Mouse (Mus musculus) urinary bladder, postnatal 14 days (tissue): ENCODE results near the gene 4930568D16Rik.
A peak's percentile ranks its signal among the peaks of the same experiment; 100 is the strongest.

Experiments used
- DNase-seq: peaks from one replicate; pipeline ENCODE4 v3.0.0; 2021; ENCODE audit warnings: low spot score

4930568D16Rik gene

GRCm38 (mm10) chr2:35367629-35368028, at the start of gene 4930568D16Rik:
Gene 4930568D16Rik (minus strand): TSS chr2:35367729.
- no peak for DNase-seq

GRCm38 (mm10) chr2:35417231-35417630, 49.7 kb upstream of the 4930568D16Rik start:
- no peak for DNase-seq

DNA sequence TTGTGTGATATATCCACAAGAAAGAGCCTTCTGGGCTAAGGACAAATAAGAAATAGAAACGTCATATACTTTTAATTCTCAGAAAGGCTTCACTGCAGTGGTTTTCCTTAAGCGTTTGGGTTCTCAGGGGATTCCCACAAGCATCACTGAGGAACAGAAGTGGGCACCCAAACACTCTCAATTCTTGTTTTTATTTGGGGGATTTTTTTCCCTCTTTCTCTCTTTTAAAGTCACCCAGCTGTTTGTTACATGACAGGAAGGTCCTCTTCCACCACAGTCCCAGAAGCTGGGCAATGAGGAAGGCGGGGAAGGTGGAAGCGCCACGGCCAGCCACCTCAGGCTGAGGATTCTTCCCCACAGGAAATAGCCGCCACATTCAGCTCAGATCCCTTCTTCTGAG, 48.9 kb upstream of the 4930568D16Rik start:
- DNase-seq: no peak

DNA sequence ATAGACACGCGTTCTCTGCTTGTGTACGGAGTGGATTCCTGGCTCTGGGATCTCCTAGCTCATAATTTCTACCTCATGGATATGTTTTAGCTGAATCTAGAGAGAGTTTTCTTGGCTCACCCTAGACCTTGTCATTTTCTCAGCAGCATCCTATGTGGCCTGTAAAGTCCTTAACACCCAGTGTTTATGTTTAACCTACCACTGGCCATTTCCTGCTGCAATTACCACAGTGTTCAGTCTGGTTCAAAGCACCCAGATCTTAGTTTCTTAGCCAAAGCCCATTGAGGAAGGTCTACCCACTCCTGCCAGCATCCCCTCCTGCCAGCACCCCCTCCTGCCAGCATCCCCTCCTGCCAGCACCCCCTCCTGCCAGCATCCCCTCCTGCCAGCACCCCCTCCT, 45.3 kb upstream of the 4930568D16Rik start:
- no peak for DNase-seq

DNA sequence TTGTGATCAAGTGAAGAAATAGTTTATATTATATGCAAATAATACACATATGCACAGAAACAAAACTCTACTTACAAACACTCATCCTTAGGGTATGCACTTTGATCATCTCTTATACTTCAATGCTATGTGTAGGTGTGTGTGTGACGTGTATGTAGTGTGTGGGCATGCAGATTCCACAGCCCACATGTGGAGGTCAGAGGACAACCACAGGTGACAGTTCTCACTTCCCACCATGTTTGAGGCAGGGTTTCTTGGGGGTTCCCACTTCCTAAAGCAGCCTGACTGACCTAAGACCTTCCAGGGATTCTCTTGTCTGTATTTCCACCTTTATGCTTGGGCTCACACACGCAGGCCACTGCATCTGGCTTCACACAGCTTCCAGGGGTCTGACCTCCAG, 44.7 kb upstream of the 4930568D16Rik start:
- no peak for DNase-seq

GRCm38 (mm10) chr2:35411640-35412190, 44.2 kb upstream of the 4930568D16Rik start:
- DNase-seq: no peak

DNA sequence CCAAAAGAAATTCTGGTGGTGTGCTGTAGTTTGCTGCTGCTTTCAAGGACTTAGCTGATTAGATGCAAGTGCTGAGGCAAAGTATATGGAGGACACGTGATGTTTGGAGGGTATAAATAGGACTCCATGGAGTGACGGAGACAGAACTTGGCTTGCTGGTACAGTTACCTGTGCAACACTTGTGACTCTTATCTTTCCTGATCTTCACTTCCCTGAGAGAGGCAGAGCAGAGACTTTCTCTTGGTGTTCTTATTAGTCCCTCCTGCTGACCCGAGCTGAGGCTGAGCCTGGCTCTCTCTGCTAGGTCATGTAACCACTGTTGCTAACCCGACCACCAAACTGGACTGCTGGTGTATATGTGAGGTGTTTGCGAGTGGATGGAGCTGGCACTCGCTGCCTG, 41.9 kb upstream of the 4930568D16Rik start:
- DNase-seq: no peak

DNA sequence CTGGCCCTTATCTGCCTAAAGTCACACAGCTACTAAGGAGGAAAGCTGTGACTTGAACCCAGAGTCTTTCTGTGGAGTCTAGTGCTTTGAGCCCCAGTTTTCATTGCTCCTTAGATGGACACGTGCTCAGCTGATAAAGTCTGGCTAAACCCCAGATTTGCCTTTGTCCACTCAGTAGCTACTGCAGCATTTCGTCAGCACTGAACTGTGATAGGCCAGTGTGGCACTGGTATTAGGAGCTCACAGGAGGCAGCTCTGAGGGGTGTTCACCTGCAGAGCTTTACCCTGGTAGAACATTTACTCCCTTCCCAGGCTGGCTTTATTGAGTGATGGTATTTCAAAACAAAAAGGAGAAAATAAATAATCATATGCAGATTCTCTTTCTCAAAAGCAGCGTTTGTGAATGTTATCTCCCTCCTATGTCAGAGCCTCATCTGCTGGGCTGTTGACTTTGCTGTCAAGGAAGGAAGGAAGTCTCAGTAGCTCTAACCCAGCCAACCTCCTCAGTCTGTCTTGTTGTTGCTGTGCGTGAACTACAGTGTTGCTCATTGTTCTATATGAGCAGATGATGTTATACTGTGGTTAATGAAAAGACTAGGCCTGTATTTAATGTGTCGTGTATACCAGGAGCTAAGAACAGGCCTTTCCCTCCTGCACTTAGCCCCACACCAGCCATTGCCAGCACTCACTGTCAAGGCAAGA, 41.0 kb upstream of the 4930568D16Rik start:
- no peak for DNase-seq

DNA sequence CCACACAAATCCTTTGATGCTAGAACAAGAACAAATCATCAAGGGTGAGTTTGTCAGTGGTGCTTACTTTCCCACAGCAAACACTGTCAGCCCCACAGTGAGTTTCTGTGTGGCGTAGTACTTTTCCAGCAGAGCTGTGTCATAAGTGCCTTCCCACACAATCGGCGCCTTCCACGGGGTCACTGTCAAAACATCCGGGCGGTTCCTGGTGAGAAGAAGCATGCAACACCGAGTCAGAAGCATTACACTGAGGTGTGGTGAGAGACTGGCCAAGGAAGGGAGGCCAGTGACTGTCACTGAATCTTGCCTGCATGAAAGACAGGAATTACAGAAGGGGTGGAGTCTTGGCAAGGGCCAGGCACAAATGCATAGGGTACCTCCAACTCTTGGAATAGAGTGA, 40.3 kb upstream of the 4930568D16Rik start:
- no peak for DNase-seq

DNA sequence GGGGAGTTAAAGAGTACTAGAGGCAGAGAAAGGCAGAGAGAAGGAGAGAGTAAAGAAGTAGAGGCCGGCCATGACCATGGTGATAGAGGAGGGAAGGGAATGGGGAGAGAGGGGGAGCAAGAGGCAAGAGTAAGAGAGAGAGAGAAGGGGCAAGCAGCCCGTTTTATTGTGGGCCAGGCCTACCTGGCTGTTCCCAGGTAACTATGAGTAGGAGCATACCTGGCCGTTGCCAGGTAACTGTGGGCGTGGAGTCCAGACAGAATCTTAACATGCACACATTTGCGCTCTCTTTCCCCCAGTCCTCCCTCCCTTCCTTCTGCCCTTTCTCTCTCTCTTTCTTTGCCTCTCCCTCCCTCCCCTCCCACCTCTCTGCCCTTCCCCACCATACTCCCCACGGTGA, 39.7 kb upstream of the 4930568D16Rik start:
- no peak for DNase-seq

DNA sequence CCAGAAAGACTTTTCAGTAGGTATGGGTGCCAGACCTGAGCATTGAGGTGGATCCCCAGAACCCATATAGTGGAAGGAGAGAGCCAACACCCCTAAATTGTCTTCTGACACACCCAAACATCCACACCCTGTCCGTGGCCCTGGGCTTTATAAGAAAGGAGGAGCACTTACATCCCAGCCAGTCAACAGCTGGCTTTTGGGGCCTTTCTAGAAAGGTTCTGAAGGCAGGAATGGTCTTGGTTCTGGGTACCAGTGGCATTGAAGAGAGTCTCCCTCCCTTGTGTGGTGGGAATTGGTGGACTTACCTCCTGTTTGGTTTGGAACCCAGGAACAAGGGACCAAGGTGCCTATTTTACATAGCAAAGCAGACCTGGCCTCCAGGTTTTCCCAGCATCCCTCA, 39.1 kb upstream of the 4930568D16Rik start:
- no peak for DNase-seq

- DNase-seq: no peak
These were observed 34.9 kb upstream of the 4930568D16Rik start for GRCm38 (mm10) chr2:35402391-35402790.

DNA sequence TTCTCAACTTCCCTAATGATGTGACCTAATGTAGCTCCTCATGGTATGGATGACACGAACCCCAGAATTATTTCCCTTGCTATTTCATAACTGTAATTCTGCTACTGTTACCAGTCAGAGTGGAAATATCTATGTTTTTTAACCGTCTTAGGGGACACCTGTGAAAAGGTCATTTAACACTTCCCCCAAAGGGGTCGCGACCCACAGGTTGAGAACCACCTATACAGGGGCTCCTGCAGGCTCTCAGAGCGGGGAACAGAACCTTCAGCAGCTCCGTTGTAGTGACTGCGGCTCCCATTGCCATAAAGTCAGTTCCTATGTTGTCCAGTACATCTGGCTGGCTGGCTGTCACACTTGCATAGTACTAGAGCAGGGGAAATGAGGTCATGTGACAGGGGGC, 33.2 kb upstream of the 4930568D16Rik start:
- no peak for DNase-seq

DNA sequence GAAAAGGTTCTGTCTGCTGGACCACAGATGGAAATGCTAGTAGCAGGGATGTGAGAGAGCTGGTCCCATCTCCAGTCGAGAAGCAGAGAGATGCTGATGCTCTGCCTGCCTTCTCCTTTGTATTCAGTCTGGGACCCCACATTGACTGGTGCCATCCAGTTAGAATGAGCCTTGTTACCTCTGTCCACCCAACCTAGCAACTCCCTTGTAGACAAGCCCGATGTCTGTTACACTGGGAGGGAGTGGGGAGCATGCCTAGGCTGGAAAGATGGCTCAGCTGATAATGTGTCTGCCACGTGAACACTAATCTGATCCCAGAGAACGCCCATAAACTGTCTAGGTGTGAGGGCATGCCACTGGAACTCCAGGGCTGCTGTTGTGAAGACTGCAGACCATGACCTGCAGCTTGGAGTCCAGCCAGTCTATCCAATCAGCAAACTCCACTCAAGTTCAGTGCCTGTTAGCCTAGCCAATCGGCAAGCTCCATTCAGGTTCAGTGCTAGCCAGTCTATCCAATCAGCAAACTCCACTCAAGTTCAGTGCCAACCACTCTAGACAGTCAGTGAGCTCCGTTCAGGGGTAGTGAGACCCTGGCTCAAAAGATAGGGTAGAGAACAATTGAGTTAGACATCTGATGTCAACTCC, 30.8 kb upstream of the 4930568D16Rik start:
- peak; percentile 49 for DNase-seq

GRCm38 (mm10) chr2:35397590-35398173, 30.2 kb upstream of the 4930568D16Rik start:
- peak; percentile 72 for DNase-seq

GRCm38 (mm10) chr2:35397096-35397495, 29.6 kb upstream of the 4930568D16Rik start, which contains the start of gene 4930402F06Rik:
Gene 4930402F06Rik (minus strand): TSS chr2:35397175.
- no peak for DNase-seq

- no peak for DNase-seq
These were observed 17.9 kb upstream of the 4930568D16Rik start for GRCm38 (mm10) chr2:35385441-35385871.

DNA sequence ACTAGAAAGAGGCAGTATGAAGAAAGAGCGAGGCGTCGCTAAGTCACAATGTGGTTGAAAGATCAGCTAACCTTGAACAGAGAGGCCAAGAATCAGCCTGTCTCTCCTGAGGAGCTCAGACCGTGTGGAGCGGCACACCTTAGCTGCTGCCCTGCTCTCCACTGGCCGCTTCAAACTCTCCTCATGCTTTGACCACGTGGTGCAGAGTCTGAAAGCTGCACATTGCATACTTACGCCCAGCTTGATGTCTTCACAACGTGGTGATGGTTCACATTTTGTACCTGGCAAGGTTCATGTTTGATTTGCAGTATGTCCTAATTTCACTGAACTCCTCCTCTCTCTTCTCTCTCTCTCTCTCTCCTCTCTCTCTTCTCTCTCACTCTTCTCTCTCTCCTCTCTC, 11.8 kb upstream of the 4930568D16Rik start:
- no peak for DNase-seq

DNA sequence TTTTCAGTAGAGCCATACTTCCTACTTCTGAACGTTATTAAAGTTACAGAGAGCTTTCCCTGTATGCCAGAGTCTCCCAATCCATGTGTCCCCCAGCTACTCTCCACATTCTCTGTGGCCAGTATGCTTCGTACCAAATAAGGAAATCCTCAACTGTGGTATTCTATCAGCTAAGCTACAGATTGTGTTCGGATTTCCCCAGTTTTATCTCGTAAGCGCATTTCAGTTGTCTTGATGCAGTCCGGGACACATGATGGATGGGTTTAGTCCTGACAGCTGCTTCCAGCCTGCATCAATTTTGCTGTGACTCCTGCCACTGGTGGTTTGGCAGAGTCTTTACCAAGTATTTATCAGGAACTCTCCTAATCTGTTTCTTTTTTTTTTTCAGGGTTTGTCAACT, 10.1 kb upstream of the 4930568D16Rik start:
- DNase-seq: no peak

- peak; percentile 37 for DNase-seq
These were observed 5.5 kb upstream of the 4930568D16Rik start for GRCm38 (mm10) chr2:35373003-35373402.

- DNase-seq: no peak
These were observed 3.2 kb upstream of the 4930568D16Rik start for GRCm38 (mm10) chr2:35370686-35371085.

- DNase-seq: no peak
These were observed 18.3 kb downstream of the 4930568D16Rik start for GRCm38 (mm10) chr2:35349184-35349583.

- no peak for DNase-seq
These were observed 21.5 kb downstream of the 4930568D16Rik start for GRCm38 (mm10) chr2:35345984-35346383.
